Mouse (Mus musculus) duodenum, adult 2 months (tissue): ENCODE data around the gene Elk1. TPM values are rescaled to one million over a fixed set of nuclear protein-coding genes. Genes with fewer than 3 reads are reported as not detected.

Experiments used
- polyA plus RNA-seq: library from polyadenylated mRNA; depleted of rRNA; stranded (reverse); fragments of >200 nt; gene quantifications from 2 replicates; pipeline ENCODE4 v1.2.3, GENCODE M21; 2012; ENCODE audit warnings: low replicate concordance; rRNA removed

Elk1 gene
- polyA plus RNA-seq, result 3.1 and 5.6 TPM in 2 replicates

GRCm38 (mm10) chrX:20950191-20950880 lies at the start of gene Elk1:
TSS of gene Elk1 (minus strand) at chrX:20950608.

GRCm38 (mm10) chrX:20961477-20962378 lies 11.3 kb upstream of the Elk1 start, which contains the start of gene Uxt:
TSS of gene Uxt (minus strand) at chrX:20962017.

GRCm38 (mm10) chrX:20931364-20931763 lies 19.0 kb downstream of the Elk1 start, which contains the start of gene Cfp:
TSS of gene Cfp (minus strand) at chrX:20931555.

GRCm38 (mm10) chrX:20920844-20921364 lies 29.5 kb downstream of the Elk1 start, which contains the start of gene Syn1:
TSS of gene Syn1 (minus strand) at chrX:20921004.

Other genes starting within 250 kb of the Elk1 start
- gene Usp11, start 246.7 kb downstream of the Elk1 start, polyA plus RNA-seq, result 1.5 and 1.6 TPM in 2 replicates
- gene Araf, start 152.8 kb downstream of the Elk1 start, polyA plus RNA-seq, result 167 and 190 TPM in 2 replicates
- 0.70 and 3.8 TPM in 2 replicates for gene Timp1, start 80.4 kb downstream of the Elk1 start, polyA plus RNA-seq
- gene Syn1, start 29.6 kb downstream of the Elk1 start, polyA plus RNA-seq, result 1.4 and 2.8 TPM in 2 replicates
- gene Cfp, start 19.1 kb downstream of the Elk1 start, polyA plus RNA-seq, result 9.1 and 10.0 TPM in 2 replicates
- 5.1 and 7.9 TPM in 2 replicates for gene Uxt, start 11.4 kb upstream of the Elk1 start, polyA plus RNA-seq
- gene Zfp182, start 111.7 kb upstream of the Elk1 start, polyA plus RNA-seq, result 0.15 and 0.26 TPM in 2 replicates
- gene Spaca5, start 117.8 kb upstream of the Elk1 start, polyA plus RNA-seq, result not detected in 2 replicates
- 0.01 TPM in 1 of 2 replicates, not detected in the other for gene Zfp300, start 138.9 kb upstream of the Elk1 start, polyA plus RNA-seq
- gene Ssxa1, start 165.2 kb upstream of the Elk1 start, polyA plus RNA-seq, result not detected in 2 replicates
- not detected in 2 replicates for gene Gm21876, start 225.0 kb upstream of the Elk1 start, polyA plus RNA-seq